Mouse (Mus musculus) frontal cortex, postnatal 36 days (tissue): ENCODE results near the gene Filip1l.

ENCODE experiments used
- DNase-seq, 2 experiments: peaks; one replicate each; pipeline ENCODE4 v3.0.0; 2022; ENCODE audit warnings: low spot score in 2 of 2

Filip1l gene

GRCm38 (mm10) chr16:57353932-57354331 lies 1.0 kb downstream of the Filip1l start:
- no peak for DNase-seq

DNA sequence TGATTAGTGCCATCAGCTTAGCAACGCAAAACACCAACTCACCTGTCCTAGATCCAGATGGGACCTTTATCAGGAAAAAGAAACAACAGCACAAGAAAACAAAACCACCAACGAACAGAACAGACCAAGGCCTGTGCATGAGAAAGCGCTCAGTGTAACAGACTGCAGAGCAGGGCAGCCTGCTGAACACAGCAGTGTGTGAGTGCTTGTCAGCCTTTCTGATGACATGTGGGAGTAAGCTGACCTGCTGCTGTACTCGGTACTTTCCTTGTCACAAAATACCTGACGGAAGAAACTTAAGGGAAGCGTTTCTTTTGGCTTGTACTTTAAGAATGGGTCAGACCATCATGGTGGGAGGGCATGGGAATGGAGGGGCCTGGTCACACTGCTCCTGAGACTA lies 3.6 kb downstream of the Filip1l start:
- DNase-seq, result no peak

DNA sequence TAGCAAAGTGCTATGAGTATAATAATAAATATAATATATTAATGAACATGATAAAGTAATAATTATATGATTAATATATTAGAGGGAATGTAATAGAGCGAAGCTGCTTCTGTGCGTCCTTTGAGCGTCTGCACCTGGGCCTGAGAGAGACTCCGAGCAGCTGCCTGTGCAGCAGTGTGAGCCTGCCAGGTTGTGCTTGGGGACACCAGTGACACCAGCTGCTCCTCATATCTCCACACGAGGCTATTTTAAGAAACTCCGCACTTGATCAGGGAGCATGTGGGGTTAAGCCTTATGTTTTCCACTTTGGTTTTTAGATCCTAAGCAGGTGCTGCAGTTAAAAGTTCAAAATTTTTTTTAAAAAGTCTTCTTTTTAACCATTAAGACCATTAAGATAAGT lies 4.1 kb downstream of the Filip1l start:
- DNase-seq, result no peak

GRCm38 (mm10) chr16:57359251-57359650 lies 6.4 kb downstream of the Filip1l start:
- peak; percentile 44 to 70 for DNase-seq

DNA sequence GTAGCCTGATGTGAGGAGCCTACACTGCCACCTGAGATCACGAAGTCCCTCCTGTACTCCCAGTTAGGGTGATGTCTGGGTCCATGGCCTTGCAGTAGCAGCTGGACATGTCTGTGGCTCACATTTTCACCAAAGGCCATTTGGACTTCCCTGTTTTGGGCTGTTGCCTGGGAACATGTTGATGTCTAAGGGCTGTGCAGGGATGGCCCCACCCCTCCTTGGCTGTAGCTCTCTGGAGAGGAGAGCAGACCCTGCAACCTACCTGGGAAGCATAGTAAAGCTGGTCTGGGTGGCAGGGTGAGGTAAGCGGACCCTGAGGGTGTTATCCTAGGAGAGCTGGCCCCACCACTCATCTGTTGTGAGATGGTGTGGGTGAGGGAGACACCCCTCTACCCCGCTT lies 7.9 kb downstream of the Filip1l start:
- no peak for DNase-seq

GRCm38 (mm10) chr16:57362679-57363401 lies 9.9 kb downstream of the Filip1l start:
- DNase-seq, result peak; percentile 36 to 47

DNA sequence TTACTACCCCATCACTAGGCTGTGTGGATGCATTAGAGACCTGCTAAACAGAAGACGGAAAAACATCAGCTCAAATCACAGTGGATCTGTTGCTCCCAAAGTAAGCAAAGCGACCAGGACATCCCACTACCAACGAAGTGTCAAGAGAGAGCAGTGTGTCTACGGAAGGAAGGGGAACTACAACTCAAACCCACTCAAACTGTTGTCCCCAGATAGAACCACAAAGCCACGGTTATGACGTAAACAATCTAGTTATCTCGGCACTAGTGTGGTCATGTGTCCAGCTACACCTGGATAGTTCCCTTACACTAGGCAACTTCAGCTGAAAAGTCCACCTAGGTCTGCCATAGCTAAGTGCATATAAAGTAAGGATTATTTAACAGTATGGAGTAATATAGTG lies 11.6 kb downstream of the Filip1l start:
- no peak for DNase-seq

- no peak for DNase-seq
Observed at GRCm38 (mm10) chr16:57366141-57366540, 13.2 kb downstream of the Filip1l start.

DNA sequence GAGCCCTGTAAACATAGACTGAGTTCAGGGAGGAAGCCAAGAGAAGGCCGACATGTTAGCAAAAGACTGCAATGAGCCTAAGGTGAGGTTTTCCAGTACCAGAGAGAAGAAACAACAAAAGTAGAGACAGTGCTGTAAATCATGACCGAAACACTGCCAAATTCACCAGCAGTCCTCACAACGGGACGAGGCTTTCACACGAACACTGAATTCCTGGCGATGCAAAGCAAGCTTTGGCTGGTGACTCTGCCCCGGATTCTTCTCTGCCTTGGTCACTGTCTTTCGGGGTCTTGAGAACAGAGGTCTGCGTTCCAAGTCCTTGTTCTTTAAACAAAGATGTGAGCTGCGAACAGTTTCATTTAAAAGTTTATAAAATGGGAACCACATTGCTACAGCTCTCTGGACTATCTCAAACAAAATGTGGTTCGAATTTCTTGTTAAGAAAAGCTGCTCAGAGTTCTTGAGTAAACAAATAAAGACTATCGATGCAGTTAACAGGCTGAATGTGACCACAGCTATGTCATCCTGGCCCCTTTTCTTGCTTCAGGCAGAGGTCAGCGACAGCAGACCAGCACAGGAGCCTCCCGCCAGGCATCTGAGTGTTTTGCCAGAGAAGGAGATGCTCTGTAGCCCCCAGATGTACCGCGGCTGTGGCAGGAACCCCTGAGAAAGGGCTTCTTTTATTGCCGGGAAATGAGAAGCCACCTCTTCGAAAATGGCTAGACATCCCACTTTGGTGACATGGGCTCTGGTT lies 14.2 kb downstream of the Filip1l start:
- DNase-seq, result no peak

DNA sequence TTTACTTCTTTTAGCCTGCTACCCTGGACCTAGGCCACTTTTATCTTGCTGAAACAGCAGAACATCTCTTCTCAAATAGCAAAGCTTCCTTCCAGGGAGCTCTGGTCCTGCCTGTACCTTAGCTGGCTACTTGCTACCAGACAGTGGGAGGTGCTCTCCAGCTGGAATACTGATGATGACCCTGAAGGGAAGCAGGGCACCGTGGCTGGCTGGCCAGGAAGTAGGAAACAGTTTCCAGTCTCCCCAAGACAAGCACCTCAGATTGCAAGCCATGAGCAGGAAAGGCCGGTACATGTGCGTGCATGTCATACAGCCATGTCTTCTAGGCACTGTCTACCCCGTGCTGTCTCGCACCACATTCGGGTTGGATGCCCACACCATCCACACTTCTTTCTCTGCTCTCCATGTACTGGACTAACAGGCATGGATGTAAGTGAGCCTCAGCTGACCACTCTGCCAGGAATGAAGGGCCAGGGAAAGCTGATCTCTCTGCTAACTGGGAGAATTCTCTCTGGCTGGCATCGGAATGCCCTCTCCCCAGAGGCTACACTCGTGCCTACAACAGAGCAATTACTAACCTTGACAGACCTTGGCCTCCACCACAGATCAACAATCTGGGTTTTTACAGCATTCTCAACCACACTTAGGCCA lies 17.1 kb downstream of the Filip1l start:
- DNase-seq, result no peak

GRCm38 (mm10) chr16:57372156-57372555 lies 19.3 kb downstream of the Filip1l start:
- no peak for DNase-seq

DNA sequence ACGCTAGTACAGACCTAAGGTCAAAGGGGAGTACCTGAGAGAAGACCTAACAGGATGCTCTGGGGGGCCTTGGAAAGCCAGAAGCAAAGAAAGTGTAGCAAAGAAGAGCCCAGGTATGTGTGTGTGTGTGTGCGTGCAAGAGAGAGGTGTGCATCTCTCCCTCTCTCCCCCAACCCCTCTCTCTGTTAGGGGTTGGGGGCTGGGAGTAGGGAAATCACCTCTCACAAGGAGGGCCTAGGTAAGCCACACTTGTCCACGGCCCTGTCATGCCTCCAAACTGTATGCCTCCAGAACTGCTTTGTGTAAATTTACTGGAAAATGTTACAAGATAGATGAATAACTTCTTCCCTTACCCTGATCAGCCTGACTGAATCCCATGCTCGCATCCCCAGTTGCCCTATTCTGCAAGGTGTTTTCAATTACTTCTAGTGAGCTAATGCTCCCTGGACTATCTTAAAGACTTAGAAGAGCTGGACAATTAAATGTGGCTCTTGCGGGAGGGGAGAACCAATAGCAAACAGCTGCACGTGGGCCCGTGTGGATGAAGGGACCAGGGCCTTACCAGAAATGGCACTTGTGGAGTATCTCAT lies 22.4 kb downstream of the Filip1l start:
- no peak for DNase-seq

DNA sequence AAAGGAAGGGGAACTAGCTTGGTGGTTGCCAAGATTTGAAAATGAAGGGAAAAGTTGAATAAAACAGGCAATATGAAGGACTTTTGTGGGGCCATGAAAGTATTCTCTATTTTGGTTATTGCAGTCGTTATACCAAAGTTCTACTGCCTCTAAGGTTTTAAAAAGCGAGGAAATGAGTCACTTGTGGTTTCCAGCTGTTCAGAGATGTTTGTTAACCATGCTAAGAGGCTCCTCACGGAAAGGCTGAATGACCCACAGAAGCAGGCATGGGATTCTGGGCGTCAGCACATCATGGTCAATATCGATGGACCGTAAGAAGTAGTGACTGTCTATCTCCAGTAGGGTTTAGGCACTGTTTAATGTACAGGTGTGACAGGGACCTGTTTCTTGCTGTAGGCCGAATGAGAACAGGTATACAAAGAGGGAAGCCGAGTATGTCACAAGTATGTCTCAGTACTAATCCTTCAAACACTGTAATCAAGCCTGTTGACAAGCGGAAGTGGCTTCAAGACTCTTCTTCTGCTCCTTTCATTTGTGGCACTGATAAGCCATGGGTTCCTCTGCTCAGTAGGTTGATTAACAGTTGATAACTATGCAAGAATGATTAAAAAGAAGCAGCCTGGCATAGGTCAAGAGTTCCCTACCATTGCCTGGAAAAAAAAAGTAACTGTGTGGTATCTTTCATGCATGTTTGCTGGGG lies 25.9 kb downstream of the Filip1l start:
- no peak for DNase-seq

DNA sequence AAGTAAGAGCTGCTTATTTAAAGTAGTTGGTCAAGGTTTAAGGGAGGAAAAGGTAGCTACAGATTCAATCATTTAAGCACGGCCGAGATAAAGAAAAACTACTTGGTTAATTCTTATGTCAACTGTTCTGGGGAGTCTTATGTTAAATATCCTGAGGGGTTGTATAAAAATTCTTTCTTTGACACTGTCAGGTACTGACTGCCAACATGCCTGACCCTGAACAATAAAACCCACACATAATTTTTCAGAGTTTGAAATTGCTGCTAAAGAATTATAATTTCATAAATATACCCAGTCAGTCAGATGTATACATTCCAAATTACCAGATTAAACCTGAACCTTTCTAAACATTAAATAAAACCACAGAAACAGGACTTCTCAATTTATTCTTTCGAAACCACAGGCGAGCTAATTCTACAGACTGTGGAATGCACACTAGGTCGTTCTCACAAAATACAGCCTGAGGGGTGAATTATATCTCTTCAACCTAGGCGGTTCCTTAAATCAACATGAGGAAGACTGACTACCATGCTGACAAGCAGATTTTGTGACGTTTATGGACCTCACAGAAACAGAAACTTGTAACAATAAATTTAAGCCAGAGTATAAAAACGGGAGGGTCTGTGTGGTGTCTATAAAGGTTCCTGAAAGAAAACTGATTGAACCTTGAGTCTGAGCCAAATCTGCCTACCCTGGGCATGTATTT lies 30.5 kb downstream of the Filip1l start:
- no peak for DNase-seq

GRCm38 (mm10) chr16:57384274-57384673 lies 31.4 kb downstream of the Filip1l start:
- DNase-seq, result no peak

DNA sequence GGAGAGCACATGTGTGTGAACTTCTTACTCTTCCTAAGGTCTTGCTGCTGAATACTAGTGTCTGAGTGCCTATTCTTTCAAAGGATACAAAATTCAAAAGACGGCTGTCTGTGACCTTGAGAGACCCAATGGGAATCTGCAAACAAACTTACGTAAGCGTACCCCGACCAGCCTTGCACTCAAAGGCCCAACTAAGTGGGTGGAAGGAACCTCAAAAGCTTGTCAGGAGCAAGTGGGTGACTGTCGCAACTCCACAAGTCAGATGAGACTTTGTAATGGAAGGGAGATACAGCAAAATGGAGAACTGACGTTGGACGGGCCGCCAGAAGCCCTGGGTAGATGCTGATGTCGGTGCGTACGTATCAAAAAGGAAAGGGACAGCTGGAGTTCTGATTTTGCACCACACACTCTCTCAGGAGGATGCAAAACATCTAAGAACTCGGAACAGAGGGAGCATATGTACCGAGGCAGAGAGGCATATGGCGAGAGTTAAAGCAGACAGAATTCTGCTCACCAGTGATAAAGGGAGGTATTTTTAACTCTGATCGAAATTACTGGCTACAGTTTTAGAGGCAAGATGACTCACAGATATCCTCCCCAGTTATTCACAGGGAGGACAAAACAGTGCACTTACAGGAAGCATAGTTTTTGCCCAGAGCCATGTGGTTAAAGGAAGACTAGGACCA lies 36.8 kb downstream of the Filip1l start:
- DNase-seq, result peak; percentile 71 to 85

GRCm38 (mm10) chr16:57391171-57391570 lies 38.3 kb downstream of the Filip1l start:
- peak; percentile 100 for DNase-seq

DNA sequence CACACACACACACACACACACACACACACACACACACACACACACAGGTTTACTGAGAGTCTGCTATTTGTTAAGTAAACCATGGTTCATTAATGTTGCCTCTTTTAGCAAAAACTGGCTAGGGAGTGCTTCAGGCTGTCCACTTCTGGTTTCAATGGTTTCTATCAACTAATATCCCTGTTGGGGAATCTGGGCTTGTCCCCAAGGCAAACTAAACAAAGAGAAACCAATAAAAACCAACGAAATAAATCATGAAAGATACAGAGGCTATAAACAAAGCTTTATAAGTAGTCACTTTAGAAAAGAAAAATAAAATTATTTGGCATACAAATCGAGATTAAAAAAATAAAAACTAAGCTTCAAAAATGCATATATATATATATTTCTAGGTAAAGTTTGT lies 39.6 kb downstream of the Filip1l start:
- DNase-seq, result no peak

- peak in 1 of 2 experiments; percentile 26 for DNase-seq
Observed at GRCm38 (mm10) chr16:57393161-57393560, 40.3 kb downstream of the Filip1l start.

DNA sequence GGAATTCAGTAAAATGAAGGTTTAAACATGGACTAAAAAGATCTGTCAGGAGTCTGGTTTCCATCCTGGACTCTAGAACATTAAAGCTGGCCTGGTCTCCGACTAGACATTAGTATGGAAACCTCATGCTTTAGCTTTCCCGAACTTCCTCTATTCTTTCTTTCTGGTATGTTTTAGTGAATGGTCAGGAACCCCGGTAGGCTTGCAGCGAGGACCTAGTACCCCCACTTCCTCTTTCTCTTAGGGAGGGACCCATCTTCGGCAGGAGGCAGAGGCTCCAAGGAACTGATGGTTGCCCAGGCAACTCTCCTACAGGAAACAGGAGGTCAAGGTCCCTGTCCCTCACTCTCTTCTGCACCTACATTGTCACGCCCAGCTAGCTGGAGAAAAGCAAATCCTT lies 43.4 kb downstream of the Filip1l start:
- DNase-seq, result no peak

DNA sequence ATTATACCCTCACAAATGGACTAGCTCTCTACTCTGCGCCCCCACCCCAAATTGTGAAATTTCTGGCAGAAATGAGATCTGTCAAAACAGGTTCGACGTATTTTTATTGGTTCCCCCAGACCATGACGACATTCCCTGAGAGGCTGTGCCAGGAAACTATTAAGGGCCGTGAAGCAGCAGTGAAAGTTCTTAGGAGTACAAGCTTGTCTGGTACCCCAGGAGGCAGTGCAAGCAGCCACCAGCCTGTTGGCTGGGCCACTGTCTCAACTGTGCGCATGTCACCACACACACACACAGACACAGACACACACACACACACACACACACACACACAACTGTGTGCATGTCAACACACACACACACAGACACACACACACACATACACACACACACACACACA lies 45.0 kb downstream of the Filip1l start:
- no peak for DNase-seq
